Mouse (Mus musculus): ENCODE measurements around the gene Slc7a15.
"Not testable (repeated sequence)": the region's sequence is repeated elsewhere in the genome, so short reads cannot be mapped to it uniquely, and the experiment has no call there.

Gene Slc7a15

DNA sequence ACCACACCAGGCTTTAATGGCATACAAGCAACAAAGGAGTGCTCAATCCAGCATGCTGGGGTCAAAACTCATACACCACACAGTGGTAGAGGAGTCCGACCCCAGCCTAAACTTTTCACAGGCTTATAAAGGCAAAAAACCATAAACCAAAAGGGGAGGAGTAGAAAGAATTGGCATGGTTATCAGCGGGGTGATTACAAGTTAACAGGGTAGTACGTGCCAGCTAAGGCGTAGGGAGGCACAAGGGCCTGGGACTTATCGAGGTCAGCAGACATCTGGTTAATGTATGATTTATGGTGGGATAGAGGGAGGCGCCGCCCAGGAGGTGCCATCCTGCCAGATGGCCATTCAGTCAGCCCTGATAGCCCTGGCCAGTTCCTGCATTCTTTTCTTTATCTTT, at the start of gene Slc7a15:
TSS of gene Slc7a15 (minus strand) at position 101 of the 400 bp plus-strand sequence.
- DNase-seq (ENCODE audit: low spot score in 2 of 2), result not testable (repeated sequence)

DNA sequence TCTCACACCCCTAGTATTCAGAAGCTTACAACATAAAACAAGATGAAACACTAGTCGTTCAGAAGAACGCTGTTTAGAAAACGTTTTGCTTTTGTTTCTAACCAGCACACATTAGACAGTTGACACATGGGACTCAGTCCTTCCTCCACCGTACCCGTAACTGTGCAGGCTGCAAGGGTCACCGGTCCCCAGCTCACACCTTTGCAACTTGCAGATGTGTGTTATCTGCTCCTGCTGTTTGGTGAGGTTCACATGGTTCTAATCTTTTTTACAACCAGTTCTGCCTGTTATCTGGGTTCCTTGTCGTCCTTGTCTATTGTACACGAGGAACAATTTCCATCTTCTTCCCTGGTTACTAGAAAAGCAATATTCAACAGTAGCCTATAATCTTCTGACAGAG, 49.3 kb upstream of the Slc7a15 start:
- not testable (repeated sequence) for DNase-seq (ENCODE audit: low spot score in 2 of 2)

DNA sequence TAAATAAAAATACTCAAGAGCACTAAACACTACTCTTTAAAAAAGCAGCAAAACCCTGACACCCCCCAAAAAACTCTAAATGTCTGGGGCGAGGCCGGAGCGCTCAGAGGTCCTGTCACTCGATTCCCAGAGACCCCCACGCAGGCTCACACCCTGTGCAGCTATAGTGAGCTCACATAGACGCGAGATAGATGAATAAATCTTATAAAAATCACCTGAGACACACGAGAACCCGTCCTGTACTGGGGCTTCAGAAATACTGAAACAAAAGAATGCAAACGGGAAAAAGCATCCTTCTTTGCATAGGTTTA, 42.5 kb upstream of the Slc7a15 start:
- no peak for DNase-seq (ENCODE audit: low spot score in 2 of 2)

- DNase-seq (ENCODE audit: low spot score in 2 of 2), result peak; percentile 93 to 99
Measured at GRCm38 (mm10) chr12:8640711-8641424, 42.0 kb upstream of the Slc7a15 start.

- not testable (repeated sequence) for DNase-seq (ENCODE audit: low spot score in 2 of 2)
Measured at GRCm38 (mm10) chr12:8640186-8640585, 41.3 kb upstream of the Slc7a15 start.

- peak in 1 of 2 experiments; percentile 66 for DNase-seq (ENCODE audit: low spot score in 2 of 2)
Measured at GRCm38 (mm10) chr12:8638411-8639087, 39.7 kb upstream of the Slc7a15 start.

GRCm38 (mm10) chr12:8636945-8637344, 38.1 kb upstream of the Slc7a15 start:
- no peak for DNase-seq (ENCODE audit: low spot score in 2 of 2)

DNA sequence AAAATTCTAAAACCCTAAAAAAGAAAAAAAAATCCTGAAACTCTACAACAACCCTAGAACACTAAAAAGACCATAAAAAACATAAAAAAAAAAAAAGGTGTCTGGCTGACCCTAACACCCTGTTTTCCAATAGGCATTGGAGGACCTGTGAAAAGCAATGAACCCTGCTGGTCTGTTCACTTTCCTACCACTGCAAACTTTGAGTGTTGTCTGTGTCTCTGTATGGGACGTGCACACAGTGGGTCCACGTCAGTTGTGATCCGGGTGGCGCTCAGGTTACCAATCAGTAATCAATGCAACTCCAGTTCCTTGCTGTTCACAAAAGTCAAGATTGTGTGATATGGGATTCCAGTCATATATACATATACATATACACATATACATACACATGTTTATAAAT, 36.7 kb upstream of the Slc7a15 start:
- DNase-seq (ENCODE audit: low spot score in 2 of 2), result no peak

GRCm38 (mm10) chr12:8634306-8634705, 35.4 kb upstream of the Slc7a15 start:
- DNase-seq (ENCODE audit: low spot score in 2 of 2), result no peak

DNA sequence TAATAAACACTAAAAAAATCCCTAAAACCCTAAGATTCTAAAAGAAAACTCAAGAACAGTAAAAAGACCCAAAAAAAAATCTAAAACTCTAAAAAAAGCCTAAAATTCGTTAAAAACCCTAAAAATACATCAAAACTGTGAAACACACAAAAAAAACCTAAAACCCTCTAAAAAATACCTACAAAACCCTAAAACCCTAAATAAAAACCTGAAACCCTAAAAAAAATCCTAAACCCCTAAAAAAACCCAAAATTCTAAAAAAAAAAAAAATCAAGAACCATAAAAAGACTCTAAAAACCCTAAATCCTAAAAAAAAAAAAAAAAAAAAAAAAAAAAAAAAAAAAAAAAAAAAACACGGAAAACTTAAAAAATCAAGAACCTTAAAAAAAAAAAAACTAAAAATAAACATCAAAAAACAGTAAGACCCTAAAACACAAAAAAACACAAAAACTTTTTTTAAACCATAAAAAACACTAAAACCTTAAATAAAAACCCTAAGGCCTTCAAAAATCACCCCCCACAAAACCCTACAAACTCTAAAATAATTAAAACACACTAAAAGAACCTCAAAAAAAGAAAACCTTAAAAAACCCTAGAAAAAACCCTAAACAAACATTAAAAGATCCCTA, 34.0 kb upstream of the Slc7a15 start:
- no peak for DNase-seq (ENCODE audit: low spot score in 2 of 2)

- DNase-seq (ENCODE audit: low spot score in 2 of 2), result no peak
Measured at GRCm38 (mm10) chr12:8631691-8632090, 32.8 kb upstream of the Slc7a15 start.

GRCm38 (mm10) chr12:8629537-8629936, 30.7 kb upstream of the Slc7a15 start:
- no peak for DNase-seq (ENCODE audit: low spot score in 2 of 2)

DNA sequence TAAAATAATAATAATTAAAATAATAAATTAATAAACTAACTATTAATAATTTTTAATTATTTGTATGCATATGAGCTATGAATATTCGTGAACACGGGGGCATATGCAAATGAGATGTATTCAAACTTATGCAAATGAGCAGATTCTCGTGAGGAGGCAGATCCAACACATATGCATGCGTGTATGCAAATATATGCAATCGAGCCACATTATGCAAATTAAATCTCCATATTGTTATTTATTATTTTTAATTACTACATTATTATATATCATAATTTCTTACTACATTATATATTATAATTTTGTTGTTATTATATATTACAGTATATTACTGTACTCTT, 21.8 kb upstream of the Slc7a15 start:
- no peak for DNase-seq (ENCODE audit: low spot score in 2 of 2)

GRCm38 (mm10) chr12:8619827-8620677, 21.2 kb upstream of the Slc7a15 start:
- DNase-seq (ENCODE audit: low spot score in 2 of 2), result no peak

GRCm38 (mm10) chr12:8618271-8618670, 19.4 kb upstream of the Slc7a15 start:
- no peak for DNase-seq (ENCODE audit: low spot score in 2 of 2)

DNA sequence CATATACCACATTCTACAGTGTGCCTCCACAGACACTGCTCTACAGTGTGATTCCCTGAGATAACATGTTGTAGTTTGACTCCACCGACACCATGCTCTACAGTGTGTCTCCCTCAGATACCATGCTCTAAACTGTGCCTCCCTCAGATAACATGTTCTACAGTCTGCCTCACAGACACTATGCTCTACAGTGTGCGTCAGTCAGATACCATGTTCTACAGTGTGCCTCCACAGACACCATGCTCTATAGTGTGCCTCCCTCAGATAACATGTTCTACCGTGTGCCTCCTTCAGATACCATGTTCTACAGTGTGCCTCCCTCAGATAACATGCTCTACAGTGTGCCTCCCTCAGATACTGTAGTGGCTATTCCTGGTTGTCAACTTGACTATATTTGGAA, 10.2 kb upstream of the Slc7a15 start:
- DNase-seq (ENCODE audit: low spot score in 2 of 2), result no peak

DNA sequence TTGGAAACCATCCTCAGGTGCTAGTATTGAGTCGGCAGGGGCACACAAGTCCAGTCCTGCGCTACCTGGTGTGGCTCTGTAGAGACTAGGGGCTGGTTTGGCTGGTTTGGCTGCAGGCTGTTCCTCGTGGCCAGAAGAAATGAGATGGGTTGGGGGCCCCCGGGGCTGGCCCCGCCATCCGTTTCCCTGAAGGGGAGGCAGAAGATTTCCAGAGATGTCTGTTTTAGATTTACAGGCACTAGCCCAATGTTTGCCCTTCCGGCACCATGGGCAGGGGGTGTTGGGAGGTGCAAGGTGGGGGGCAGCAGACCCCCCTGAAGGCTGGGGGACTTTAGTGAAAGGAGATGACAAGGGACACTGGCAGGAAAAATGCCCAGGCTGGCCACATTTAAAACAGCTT, 3.3 kb downstream of the Slc7a15 start:
- DNase-seq (ENCODE audit: low spot score in 2 of 2), result no peak

GRCm38 (mm10) chr12:8591326-8591725, 7.5 kb downstream of the Slc7a15 start:
- DNase-seq (ENCODE audit: low spot score in 2 of 2), result not testable (repeated sequence)

- DNase-seq (ENCODE audit: low spot score in 2 of 2), result no peak
Measured at GRCm38 (mm10) chr12:8573405-8573804, 25.5 kb downstream of the Slc7a15 start.

- DNase-seq (ENCODE audit: low spot score in 2 of 2), result not testable (repeated sequence)
Measured at GRCm38 (mm10) chr12:8571903-8572341, 26.9 kb downstream of the Slc7a15 start.

GRCm38 (mm10) chr12:8571287-8571902, 27.5 kb downstream of the Slc7a15 start:
- DNase-seq (ENCODE audit: low spot score in 2 of 2), result not testable (repeated sequence)

DNA sequence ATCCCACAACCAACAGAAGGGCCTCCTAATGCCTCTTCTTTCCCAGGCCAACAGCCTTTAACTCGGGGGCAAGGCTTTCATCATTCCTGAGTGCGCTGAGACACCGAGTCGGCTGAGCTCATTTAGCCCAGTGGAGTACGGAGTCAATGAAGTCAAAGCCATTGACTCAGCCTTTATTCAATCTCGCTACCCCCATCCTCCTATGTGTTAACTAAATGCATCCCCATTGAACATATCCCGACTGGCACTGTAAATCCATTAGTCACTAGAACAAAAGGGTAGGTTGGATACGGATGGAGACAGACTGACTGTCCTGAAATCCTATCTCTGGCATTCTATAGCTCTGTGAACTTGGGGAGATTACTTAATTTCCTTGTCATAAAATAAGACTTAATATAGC, 36.7 kb downstream of the Slc7a15 start:
- not testable (repeated sequence) for DNase-seq (ENCODE audit: low spot score in 2 of 2)

Measured in left cerebral cortex, adult 9 months (tissue).